In genomic region chr7:45709036-45709435, GRCm38 (mm10) we compare ENCODE assay signal across 8 mouse cellular contexts. TPM values are rescaled to one million over a fixed set of nuclear protein-coding genes. Genes with fewer than 3 reads are reported as not detected.
DNase-seq lines count a peak whose midpoint lies in the region; ATAC-seq lines count a peak whose summit lies in the region.

No protein-coding gene starts in this region.

- DNase-seq in kidney, adult 11 months, result peak; percentile 59
- DNase-seq in kidney, postnatal 10 days, result no peak
- DNase-seq in MN1 (ENCODE audit: low spot score), result peak; percentile 67
- DNase-seq in T-cell, adult 2 months (ENCODE audit: low spot score), result no peak
- DNase-seq in lung, postnatal 4 days, result no peak
- no peak for DNase-seq in adrenal gland, postnatal 4 days (ENCODE audit: low spot score in 2 of 2)

- no peaks in the 10 kb centered on the region for H3K27me3 ChIP-seq in embryonic facial prominence, embryonic 12.5 days
- no peaks in the 10 kb centered on the region for H3K27me3 ChIP-seq in limb, embryonic 12.5 days

- H3K36me3 ChIP-seq in embryonic facial prominence, embryonic 12.5 days, result peaks cover 44% of the 10 kb centered on the region
- H3K36me3 ChIP-seq in limb, embryonic 12.5 days, result peaks cover 49% of the 10 kb centered on the region

- H3K9ac ChIP-seq in embryonic facial prominence, embryonic 12.5 days, result no peak overlapping the region
- no peak overlapping the region for H3K9ac ChIP-seq in limb, embryonic 12.5 days (replicated peaks)

- no peaks in the 10 kb centered on the region for H3K9me3 ChIP-seq in embryonic facial prominence, embryonic 12.5 days
- H3K9me3 ChIP-seq in limb, embryonic 12.5 days, result no peaks in the 10 kb centered on the region

- 0 out of 2 replicates have a peak overlapping the region, but pooled peaks have one; percentile 3 for H3K4me3 ChIP-seq in embryonic facial prominence, embryonic 12.5 days
- H3K4me3 ChIP-seq in limb, embryonic 12.5 days (replicated peaks), result no peak overlapping the region

- H3K4me2 ChIP-seq in embryonic facial prominence, embryonic 12.5 days (replicated peaks), result peak overlapping the region; percentile 98; the same call in 1 of the 2 replicates
- peak overlapping the region; percentile 97; the same call in 1 of the 2 replicates for H3K4me2 ChIP-seq in limb, embryonic 12.5 days

- WGBS in embryonic facial prominence, embryonic 12.5 days, result 47% methylated on average over 6 of the region's 6 CpGs
- 63% methylated on average over 6 of the region's 6 CpGs for WGBS in limb, embryonic 12.5 days

- peaks cover 40% of the 10 kb centered on the region for H3K4me1 ChIP-seq in embryonic facial prominence, embryonic 12.5 days
- H3K4me1 ChIP-seq in limb, embryonic 12.5 days (replicated peaks), result peaks cover 47% of the 10 kb centered on the region

- no peak overlapping the region; the same call in 1 of the 2 replicates for H3K27ac ChIP-seq in embryonic facial prominence, embryonic 12.5 days
- no peak overlapping the region for H3K27ac ChIP-seq in limb, embryonic 12.5 days

- no peak for ATAC-seq in embryonic facial prominence, embryonic 12.5 days (ENCODE audit: insufficient number of reproducible peaks, insufficient read depth, low FRiP score, low TSS enrichment)
- no peak for ATAC-seq in limb, embryonic 12.5 days (ENCODE audit: insufficient number of reproducible peaks, insufficient read depth, low FRiP score, low TSS enrichment, low read depth)

RNA-seq across cellular contexts. Expression of gene Dbp, which starts 4.1 kb away (rescaled TPM):
- 6.9 and 11.5 TPM in 2 replicates for polyA plus RNA-seq in embryonic facial prominence, embryonic 12.5 days (2016; fragmentation: Nextera tagmentation; extraction: Ambion mirVana)
- 6.4 and 8.5 TPM in 2 replicates for polyA plus RNA-seq in limb, embryonic 12.5 days (2016; fragmentation: Nextera tagmentation; extraction: Ambion mirVana)
- total RNA-seq in adrenal gland, postnatal 4 days (2021), result 100 to 1,000 TPM; 101 to 129 TPM

RNA-seq across cellular contexts. Expression of gene Rpl18, which starts 6.2 kb away (rescaled TPM):
- 926 and 973 TPM in 2 replicates for polyA plus RNA-seq in embryonic facial prominence, embryonic 12.5 days (2016; fragmentation: Nextera tagmentation; extraction: Ambion mirVana)
- polyA plus RNA-seq in limb, embryonic 12.5 days (2016; fragmentation: Nextera tagmentation; extraction: Ambion mirVana), result 990 and 1,038 TPM in 2 replicates
- total RNA-seq in adrenal gland, postnatal 4 days (2021), result 1,000 to 10,000 TPM; 1,215 to 1,230 TPM

RNA-seq across cellular contexts. Expression of gene Sphk2, which starts 8.8 kb away (rescaled TPM):
- 34.7 and 35.3 TPM in 2 replicates for polyA plus RNA-seq in embryonic facial prominence, embryonic 12.5 days (2016; fragmentation: Nextera tagmentation; extraction: Ambion mirVana)
- polyA plus RNA-seq in limb, embryonic 12.5 days (2016; fragmentation: Nextera tagmentation; extraction: Ambion mirVana), result 32.5 TPM in 2 replicates
- 10 to 100 TPM; 30.1 to 33.3 TPM for total RNA-seq in adrenal gland, postnatal 4 days (2021)

RNA-seq across cellular contexts. Expression of gene Car11, which starts 9.4 kb away (rescaled TPM):
- 11.5 and 14.1 TPM in 2 replicates for polyA plus RNA-seq in embryonic facial prominence, embryonic 12.5 days (2016; fragmentation: Nextera tagmentation; extraction: Ambion mirVana)
- 8.8 and 12.6 TPM in 2 replicates for polyA plus RNA-seq in limb, embryonic 12.5 days (2016; fragmentation: Nextera tagmentation; extraction: Ambion mirVana)
- total RNA-seq in adrenal gland, postnatal 4 days (2021), result 10 to 100 TPM; 15.1 to 16.4 TPM

RNA-seq across cellular contexts. Expression of gene Fam83e, which starts 12.0 kb away (rescaled TPM):
- 1.3 TPM in 2 replicates for polyA plus RNA-seq in embryonic facial prominence, embryonic 12.5 days (2016; fragmentation: Nextera tagmentation; extraction: Ambion mirVana)
- 1.0 and 1.3 TPM in 2 replicates for polyA plus RNA-seq in limb, embryonic 12.5 days (2016; fragmentation: Nextera tagmentation; extraction: Ambion mirVana)
- under 1 TPM; 0.45 to 0.62 TPM for total RNA-seq in adrenal gland, postnatal 4 days (2021)

Comparison
In these comparisons a context has a peak if more than half of its experiments do, and no peak if none do; other contexts are left out.
1. DNase-seq: peak in kidney, adult 11 months (single experiment) and MN1 (single experiment); none in kidney, postnatal 10 days (single experiment), T-cell, adult 2 months (single experiment), lung, postnatal 4 days (0 of 2) and adrenal gland, postnatal 4 days (0 of 2).